ENCODE assay signal across 9 mouse cellular contexts in the genomic region with DNA sequence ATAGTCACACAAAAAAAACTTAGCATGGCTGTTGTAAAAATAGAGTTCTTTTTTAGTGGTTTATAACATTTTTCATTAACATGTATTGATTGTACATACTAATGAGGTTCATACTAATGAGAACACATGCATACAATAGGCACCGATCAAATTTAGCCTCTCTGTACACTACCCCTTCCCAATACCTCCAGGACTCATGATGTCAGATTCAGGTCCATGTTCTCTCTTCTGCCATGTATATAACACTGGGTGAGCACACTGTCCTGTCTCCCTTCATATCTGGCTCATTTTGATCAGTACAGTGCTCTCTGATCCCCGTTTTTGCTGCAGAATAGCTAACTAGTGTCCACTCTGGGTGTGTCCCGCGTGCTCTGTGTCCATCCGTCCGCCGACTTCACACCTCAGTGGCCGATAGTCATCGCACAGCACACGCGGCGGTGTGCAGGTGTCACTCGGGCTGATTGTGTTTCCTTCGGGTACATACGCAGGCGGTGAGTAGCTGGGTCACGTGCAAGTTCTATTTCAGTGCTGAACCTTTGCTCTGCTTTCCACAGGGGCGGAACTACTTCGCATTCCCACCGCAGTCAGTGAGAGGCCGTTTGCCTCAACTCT.
A peak's percentile ranks its signal among the peaks of the same experiment; 100 is the strongest.
DNase-seq lines count a peak whose midpoint lies in the region; TF ChIP-seq lines count a peak whose summit lies in the region.
"Had no signal": no experiment of that assay in that cellular context is flagged by ENCODE, and none has a peak within 500 bp of the region (broad histone marks: within the 10 kb centered on the region; RNA-seq: fewer than 3 reads in every experiment).

No protein-coding gene starts in this region.

- H3K27ac ChIP-seq in olfactory bulb, adult 2 months (ENCODE audit: insufficient read depth, low read depth, low read length) = peak overlapping the region; percentile 67

- peak; percentile 8 to 9 for DNase-seq in kidney, postnatal 36 days
- DNase-seq in kidney, postnatal 10 days = no peak
- DNase-seq in heart, adult 9 months (ENCODE audit: low spot score in 2 of 2) = peak; percentile 25 to 45
- peak; percentile 19 to 28 for DNase-seq in heart, postnatal 14 days
- no peak for DNase-seq in ovary, adult 18-20 months (ENCODE audit: low spot score)
- DNase-seq in testis, postnatal 10 days (ENCODE audit: low spot score) = no peak
- DNase-seq: gastrocnemius, postnatal 36 days; right cerebral cortex, adult 18-20 months had no signal

- H3K4me1 ChIP-seq in olfactory bulb, adult 2 months (ENCODE audit: control insufficient read depth, insufficient read depth, low read length) = peaks cover 48% of the 10 kb centered on the region

- 0 out of 2 replicates have a peak overlapping the region, but pooled peaks have one; percentile 12 for H3K4me3 ChIP-seq in olfactory bulb, adult 2 months (ENCODE audit: insufficient read depth, low read depth, low read length)

- no peak for TF ChIP-seq CTCF in olfactory bulb, adult 2 months (IDR thresholded peaks at IDR 0.05; ENCODE audit: insufficient read depth, low read depth, low read length)

- no peak for TF ChIP-seq POLR2A in olfactory bulb, adult 2 months (IDR thresholded peaks at IDR 0.05; ENCODE audit: insufficient read depth, low read depth, low read length)

- 57% methylated on average over 21 of the region's 21 CpGs for WGBS in olfactory bulb, adult 2 months

- intact Hi-C loops in heart, postnatal 14 days (cut with DNase I) = no loop called here

Comparison
In these comparisons a context has a peak if more than half of its experiments do, and no peak if none do; other contexts are left out.
1. DNase-seq: peak in kidney, postnatal 36 days (2 of 2), heart, adult 9 months (2 of 2) and heart, postnatal 14 days (2 of 2); none in kidney, postnatal 10 days (single experiment), ovary, adult 18-20 months (single experiment) and testis, postnatal 10 days (single experiment).